In the genomic region with DNA sequence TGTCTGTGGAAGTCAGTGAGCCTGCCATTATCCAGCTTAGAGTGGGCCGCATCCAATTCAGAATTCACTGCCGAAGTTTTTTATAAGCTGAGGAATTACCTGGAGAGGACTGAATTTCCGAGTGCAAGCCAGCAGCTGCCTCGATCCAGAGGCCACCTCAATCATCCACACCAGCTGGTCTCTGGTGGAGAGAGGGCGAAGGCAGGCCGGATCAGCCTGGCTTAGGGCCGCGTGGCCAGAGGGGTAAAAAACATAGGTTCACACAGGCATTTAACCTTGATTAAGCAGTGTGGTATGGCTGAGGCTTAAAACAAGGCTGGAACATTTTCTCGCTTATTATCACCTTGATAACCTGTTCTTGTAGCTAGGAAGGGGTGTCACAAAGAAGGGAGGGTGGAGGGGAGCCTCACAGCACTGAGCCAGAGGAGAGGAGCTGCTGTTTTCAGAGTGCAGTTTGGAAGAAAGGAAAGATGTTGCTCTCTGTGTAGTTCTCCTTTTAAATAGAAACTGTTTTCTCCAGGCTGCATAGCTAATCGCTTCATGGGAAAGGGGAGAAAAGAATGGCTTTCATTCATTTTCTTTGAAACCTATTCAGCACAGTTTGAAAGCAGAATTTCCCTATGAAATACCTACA, we compare ENCODE assay signal across 15 mouse cellular contexts.
DNase-seq lines count a peak whose midpoint lies in the region; ATAC-seq and TF ChIP-seq lines count a peak whose summit lies in the region.
"Had no signal": no experiment of that assay in that cellular context is flagged by ENCODE, and none has a peak within 500 bp of the region (broad histone marks: within the 10 kb centered on the region; RNA-seq: fewer than 3 reads in every experiment).

No protein-coding gene starts in this region.

- H3K9me3 ChIP-seq in kidney, embryonic 14.5 days (ENCODE audit: control insufficient read depth, low read length), result no peaks in the 10 kb centered on the region
- no peaks in the 10 kb centered on the region for H3K9me3 ChIP-seq in forebrain, embryonic 13.5 days (replicated peaks)
- no peaks in the 10 kb centered on the region for H3K9me3 ChIP-seq in hindbrain, postnatal 0 days (ENCODE audit: low read length)
- H3K9me3 ChIP-seq in midbrain, embryonic 13.5 days, result no peaks in the 10 kb centered on the region
- H3K9me3 ChIP-seq in heart, embryonic 10.5 days, result no peaks in the 10 kb centered on the region
- H3K9me3 ChIP-seq: G1E; intestine, embryonic 15.5 days had no signal

- H3K9ac ChIP-seq in kidney, embryonic 14.5 days (ENCODE audit: low read depth, low read length), result no peak overlapping the region
- H3K9ac ChIP-seq in forebrain, embryonic 13.5 days, result no peak overlapping the region
- no peak overlapping the region for H3K9ac ChIP-seq in hindbrain, postnatal 0 days (replicated peaks; ENCODE audit: low read length)
- no peak overlapping the region for H3K9ac ChIP-seq in midbrain, embryonic 13.5 days (replicated peaks)
- H3K9ac ChIP-seq: intestine, embryonic 15.5 days had no signal

- no peak overlapping the region for H3K4me2 ChIP-seq in kidney, embryonic 14.5 days (replicated peaks; ENCODE audit: low read depth, low read length)
- no peak overlapping the region for H3K4me2 ChIP-seq in forebrain, embryonic 13.5 days
- H3K4me2 ChIP-seq in hindbrain, postnatal 0 days (ENCODE audit: low read depth, low read length), result no peak overlapping the region
- no peak overlapping the region for H3K4me2 ChIP-seq in midbrain, embryonic 13.5 days (replicated peaks)
- H3K4me2 ChIP-seq: intestine, embryonic 15.5 days had no signal

- no peak overlapping the region for H3K27ac ChIP-seq in kidney, embryonic 14.5 days (ENCODE audit: low read depth, low read length)
- H3K27ac ChIP-seq in forebrain, embryonic 13.5 days, result peak overlapping the region; percentile 41
- H3K27ac ChIP-seq in hindbrain, postnatal 0 days, result 0 out of 2 replicates have a peak overlapping the region, but pooled peaks have one; percentile 20
- peak overlapping the region; percentile 75 for H3K27ac ChIP-seq in midbrain, embryonic 13.5 days
- H3K27ac ChIP-seq in heart, embryonic 10.5 days, result no peak overlapping the region
- H3K27ac ChIP-seq: gastrocnemius, adult 2 months; intestine, embryonic 15.5 days had no signal

- H3K36me3 ChIP-seq in kidney, embryonic 14.5 days (ENCODE audit: control insufficient read depth, insufficient read depth, low read length), result no peaks in the 10 kb centered on the region
- H3K36me3 ChIP-seq in forebrain, embryonic 13.5 days (ENCODE audit: poor library complexity, severe bottlenecking), result no peaks in the 10 kb centered on the region
- no peaks in the 10 kb centered on the region for H3K36me3 ChIP-seq in hindbrain, postnatal 0 days (ENCODE audit: insufficient read depth, low read length)
- no peaks in the 10 kb centered on the region for H3K36me3 ChIP-seq in midbrain, embryonic 13.5 days
- H3K36me3 ChIP-seq in heart, embryonic 10.5 days, result no peaks in the 10 kb centered on the region
- H3K36me3 ChIP-seq: G1E; intestine, embryonic 15.5 days had no signal

- TF ChIP-seq CTCF in hindbrain, postnatal 0 days (IDR thresholded peaks at IDR 0.05; ENCODE audit: low read depth), result no peak

- no peak overlapping the region for H3K4me3 ChIP-seq in kidney, embryonic 14.5 days (ENCODE audit: low read length)
- H3K4me3 ChIP-seq in forebrain, embryonic 13.5 days, result no peak overlapping the region
- H3K4me3 ChIP-seq in hindbrain, postnatal 0 days (ENCODE audit: low read length), result no peak overlapping the region
- no peak overlapping the region for H3K4me3 ChIP-seq in midbrain, embryonic 13.5 days (replicated peaks)
- no peak overlapping the region for H3K4me3 ChIP-seq in heart, embryonic 10.5 days
- H3K4me3 ChIP-seq: gastrocnemius, adult 2 months; intestine, embryonic 15.5 days had no signal

- no peaks in the 10 kb centered on the region for H3K27me3 ChIP-seq in kidney, embryonic 14.5 days (ENCODE audit: control insufficient read depth, insufficient read depth, low read length)
- H3K27me3 ChIP-seq in forebrain, embryonic 13.5 days, result no peaks in the 10 kb centered on the region
- H3K27me3 ChIP-seq in hindbrain, postnatal 0 days (ENCODE audit: insufficient read depth, low read length), result no peaks in the 10 kb centered on the region
- no peaks in the 10 kb centered on the region for H3K27me3 ChIP-seq in midbrain, embryonic 13.5 days
- no peaks in the 10 kb centered on the region for H3K27me3 ChIP-seq in heart, embryonic 10.5 days (ENCODE audit: insufficient read depth, poor library complexity, severe bottlenecking)
- H3K27me3 ChIP-seq: intestine, embryonic 15.5 days had no signal

- peak; percentile 15 for DNase-seq in kidney, adult 18-20 months
- no peak for DNase-seq in hindbrain, postnatal 0 days (ENCODE audit: low spot score)
- no peak for DNase-seq in layer of hippocampus, adult 9-10 months (ENCODE audit: low spot score)
- no peak for DNase-seq in right cerebral cortex, postnatal 10 days (ENCODE audit: low spot score in 2 of 2)
- no peak for DNase-seq in heart, embryonic 10.5 days (ENCODE audit: low spot score)
- DNase-seq: cerebellum, postnatal 14 days; gastrocnemius, adult 2 months; thymus, postnatal 14 days had no signal

- ATAC-seq in kidney, embryonic 14.5 days (ENCODE audit: low FRiP score, low TSS enrichment), result no peak
- ATAC-seq in forebrain, embryonic 13.5 days, result peak; percentile 46; the same call in 1 of the 2 replicates
- peak; percentile 47; the same call in 1 of the 2 replicates for ATAC-seq in hindbrain, postnatal 0 days
- peak; percentile 77 for ATAC-seq in midbrain, embryonic 13.5 days
- ATAC-seq: activated CD4-positive, CD25-positive, alpha-beta regulatory T cell, adult 4 months; intestine, embryonic 15.5 days; lung, postnatal 0 days had no signal

- WGBS in kidney, embryonic 14.5 days, result 83% methylated on average over 10 of the region's 10 CpGs
- 35% methylated on average over 10 of the region's 10 CpGs for WGBS in forebrain, embryonic 13.5 days
- 48% methylated on average over 10 of the region's 10 CpGs for WGBS in hindbrain, postnatal 0 days
- WGBS in midbrain, embryonic 13.5 days, result 28% methylated on average over 10 of the region's 10 CpGs
- WGBS in heart, embryonic 10.5 days, result 66% methylated on average over 10 of the region's 10 CpGs

- H3K4me1 ChIP-seq in kidney, embryonic 14.5 days (ENCODE audit: control insufficient read depth, insufficient read depth, low read length), result 0 out of 2 replicates have a peak, but pooled peaks cover 4% of the 10 kb centered on the region
- H3K4me1 ChIP-seq in forebrain, embryonic 13.5 days, result peaks cover 32% of the 10 kb centered on the region
- peaks cover 7% of the 10 kb centered on the region; the same call in 1 of the 2 replicates for H3K4me1 ChIP-seq in hindbrain, postnatal 0 days (ENCODE audit: insufficient read depth, low read length)
- H3K4me1 ChIP-seq in midbrain, embryonic 13.5 days (replicated peaks), result peaks cover 27% of the 10 kb centered on the region
- H3K4me1 ChIP-seq in heart, embryonic 10.5 days, result 0 out of 2 replicates have a peak, but pooled peaks cover 3% of the 10 kb centered on the region
- H3K4me1 ChIP-seq: intestine, embryonic 15.5 days had no signal

Comparison
In these comparisons a context has a peak if more than half of its experiments do, and no peak if none do; other contexts are left out.
1. H3K27ac ChIP-seq: peak in forebrain, embryonic 13.5 days (single experiment), hindbrain, postnatal 0 days (single experiment) and midbrain, embryonic 13.5 days (single experiment); none in kidney, embryonic 14.5 days (single experiment) and heart, embryonic 10.5 days (single experiment).